Mouse (Mus musculus): ENCODE measurements around the gene Gfpt1. TPM values are rescaled to one million over a fixed set of nuclear protein-coding genes. Genes with fewer than 3 reads are reported as not detected.

Gfpt1 gene
- polyA plus RNA-seq, 1 experiment from 2014 or later: 10.8 TPM

DNA sequence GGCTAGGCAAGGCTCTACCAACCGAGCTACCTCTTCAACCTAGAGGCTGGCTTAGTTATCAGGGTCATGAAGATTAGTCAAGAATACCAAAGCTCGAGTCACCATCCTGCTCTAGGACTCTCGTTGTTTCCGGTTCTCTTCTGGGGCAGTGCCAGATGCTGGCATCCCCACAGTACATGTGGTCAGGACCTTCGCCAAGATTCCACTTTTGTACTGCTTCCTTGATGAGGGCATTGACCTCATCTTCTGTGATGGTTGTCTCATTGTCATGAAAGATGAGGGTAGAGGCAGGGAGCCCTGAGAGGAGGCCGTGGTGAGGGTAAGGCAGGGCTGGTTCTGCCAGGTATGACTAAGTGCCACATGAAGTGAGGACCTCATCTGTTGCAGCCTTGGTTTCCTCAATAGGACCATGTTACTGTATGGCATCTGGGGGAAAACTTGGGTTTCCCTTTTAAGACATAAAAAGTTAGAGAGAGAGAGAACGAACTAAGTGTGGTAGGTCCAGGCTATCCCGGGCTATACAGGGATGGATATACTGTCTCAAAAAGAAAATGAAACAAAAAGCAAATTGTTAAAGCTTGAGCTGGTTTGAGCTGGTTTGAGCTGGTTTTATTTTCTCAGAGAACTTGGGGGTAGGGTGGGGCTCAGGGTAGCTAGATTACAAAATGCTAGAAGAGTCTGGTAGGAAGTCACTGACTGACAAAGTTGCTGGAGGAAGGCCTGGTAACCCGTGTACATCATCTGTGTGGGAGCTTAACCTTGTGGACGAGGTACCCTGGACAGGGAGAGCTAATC, 4.6 kb upstream of the Gfpt1 start:
- no peak overlapping the region for H3K9ac ChIP-seq (replicated peaks; ENCODE audit: low read depth)
- peak; percentile 4 for DNase-seq (ENCODE audit: low spot score)
- no peak for TF ChIP-seq CTCF (IDR thresholded peaks at IDR 0.05)
- TF ChIP-seq EP300 (IDR thresholded peaks at IDR 0.05): no peak
- no peaks in the 10 kb centered on the region for H3K4me1 ChIP-seq (ENCODE audit: insufficient read depth, low read depth, low read length)
- no peak overlapping the region for H3K4me2 ChIP-seq (replicated peaks; ENCODE audit: low read depth, low read length)
- no peak for ATAC-seq
- H3K36me3 ChIP-seq (ENCODE audit: insufficient read depth, low read length): no peaks in the 10 kb centered on the region
- no peak overlapping the region for H3K27ac ChIP-seq (ENCODE audit: low read length)
- no peaks in the 10 kb centered on the region for H3K9me3 ChIP-seq (ENCODE audit: low read length)
- H3K4me3 ChIP-seq (ENCODE audit: low read depth, low read length): no peak overlapping the region
- H3K27me3 ChIP-seq (replicated peaks; ENCODE audit: insufficient read depth, low read length): no peaks in the 10 kb centered on the region
- WGBS: 77% methylated on average over 10 of the region's 10 CpGs

DNA sequence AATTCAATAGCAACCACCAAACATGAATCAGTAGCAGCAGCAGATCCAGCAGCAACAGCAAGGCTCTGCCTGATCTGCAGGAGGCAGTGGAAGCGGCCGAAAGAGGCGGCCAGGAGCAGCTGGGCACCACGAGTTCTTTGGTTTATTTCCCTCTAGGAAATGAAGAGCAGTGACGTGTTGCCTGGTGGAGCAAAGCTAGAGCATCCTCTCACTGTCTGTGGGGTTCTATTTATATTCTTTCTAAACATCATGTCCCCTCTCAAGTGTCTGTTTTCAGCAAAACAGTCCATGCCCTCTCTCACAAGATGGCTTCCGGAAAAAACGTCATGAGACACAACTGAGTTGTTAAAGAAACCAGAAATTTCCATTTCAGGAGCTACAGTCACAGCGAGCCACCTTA, 3.5 kb upstream of the Gfpt1 start:
- ATAC-seq: no peak
- DNase-seq (ENCODE audit: low spot score): peak; percentile 5
- no peak overlapping the region for H3K9ac ChIP-seq (replicated peaks; ENCODE audit: low read depth)
- H3K27ac ChIP-seq (ENCODE audit: low read length): no peak overlapping the region
- no peak overlapping the region for H3K4me2 ChIP-seq (replicated peaks; ENCODE audit: low read depth, low read length)
- no peaks in the 10 kb centered on the region for H3K27me3 ChIP-seq (replicated peaks; ENCODE audit: insufficient read depth, low read length)
- peaks cover 2% of the 10 kb centered on the region; the same call in 1 of the 2 replicates for H3K4me1 ChIP-seq (ENCODE audit: insufficient read depth, low read depth, low read length)
- H3K36me3 ChIP-seq (ENCODE audit: insufficient read depth, low read length): no peaks in the 10 kb centered on the region
- H3K4me3 ChIP-seq (ENCODE audit: low read depth, low read length): no peak overlapping the region
- 77% methylated on average over 8 of the region's 8 CpGs for WGBS
- H3K9me3 ChIP-seq (ENCODE audit: low read length): no peaks in the 10 kb centered on the region
- TF ChIP-seq EP300 (IDR thresholded peaks at IDR 0.05) (no peak), CTCF (IDR thresholded peaks at IDR 0.05) (no peak)

GRCm38 (mm10) chr6:87040971-87041370, 1.7 kb upstream of the Gfpt1 start:
- no peaks in the 10 kb centered on the region for H3K27me3 ChIP-seq (replicated peaks; ENCODE audit: insufficient read depth, low read length)
- H3K4me1 ChIP-seq (ENCODE audit: insufficient read depth, low read depth, low read length): peaks cover 5% of the 10 kb centered on the region; the same call in 1 of the 2 replicates
- no peaks in the 10 kb centered on the region for H3K9me3 ChIP-seq (ENCODE audit: low read length)
- WGBS: 47% methylated on average over 4 of the region's 4 CpGs
- TF ChIP-seq CTCF (IDR thresholded peaks at IDR 0.05) (no peak), EP300 (IDR thresholded peaks at IDR 0.05) (no peak)
- DNase-seq (ENCODE audit: low spot score) (no peak), ATAC-seq (no peak)
- H3K4me2 ChIP-seq (replicated peaks; ENCODE audit: low read depth, low read length): no peak overlapping the region
- no peaks in the 10 kb centered on the region for H3K36me3 ChIP-seq (ENCODE audit: insufficient read depth, low read length)
- no peak overlapping the region for H3K9ac ChIP-seq (replicated peaks; ENCODE audit: low read depth)
- H3K27ac ChIP-seq (ENCODE audit: low read length): no peak overlapping the region
- H3K4me3 ChIP-seq (ENCODE audit: low read depth, low read length): no peak overlapping the region

DNA sequence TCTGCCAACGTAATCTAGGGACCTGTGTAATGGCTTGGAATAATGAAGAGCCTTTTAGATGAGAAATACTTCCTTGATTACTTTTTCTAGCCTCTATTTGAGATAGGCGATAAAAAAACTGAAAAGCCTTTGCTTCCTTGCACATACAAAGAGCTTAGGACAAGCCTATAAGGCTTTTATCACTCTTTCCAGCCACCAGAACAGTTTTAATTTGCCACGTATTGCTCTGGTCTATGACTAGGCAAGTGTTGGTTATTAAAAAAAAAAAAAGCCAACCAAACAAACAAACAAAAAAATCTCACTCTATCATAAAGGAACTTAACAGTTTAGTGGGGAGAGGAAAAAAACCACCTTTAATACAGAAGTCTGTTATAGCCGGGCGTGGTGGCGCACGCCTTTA, 1.2 kb upstream of the Gfpt1 start:
- Histone ChIP-seq H3K27ac (ENCODE audit: low read length) (no peak overlapping the region), H3K9ac (replicated peaks; ENCODE audit: low read depth) (no peak overlapping the region), H3K4me1 (ENCODE audit: insufficient read depth, low read depth, low read length) (peaks cover 5% of the 10 kb centered on the region; the same call in 1 of the 2 replicates), H3K36me3 (ENCODE audit: insufficient read depth, low read length) (no peaks in the 10 kb centered on the region), H3K9me3 (ENCODE audit: low read length) (no peaks in the 10 kb centered on the region), H3K4me2 (replicated peaks; ENCODE audit: low read depth, low read length) (peak overlapping the region; percentile 90; the same call in 1 of the 2 replicates), H3K27me3 (replicated peaks; ENCODE audit: insufficient read depth, low read length) (no peaks in the 10 kb centered on the region), H3K4me3 (ENCODE audit: low read depth, low read length) (no peak overlapping the region)
- WGBS: 77% methylated on average over 7 of the region's 7 CpGs
- no peak for ATAC-seq
- no peak for TF ChIP-seq CTCF (IDR thresholded peaks at IDR 0.05)
- no peak for TF ChIP-seq EP300 (IDR thresholded peaks at IDR 0.05)
- DNase-seq (ENCODE audit: low spot score): no peak

- Histone ChIP-seq H3K4me1 (ENCODE audit: insufficient read depth, low read depth, low read length) (peaks cover 5% of the 10 kb centered on the region; the same call in 1 of the 2 replicates), H3K9ac (replicated peaks; ENCODE audit: low read depth) (peak overlapping the region; percentile 86), H3K9me3 (ENCODE audit: low read length) (no peaks in the 10 kb centered on the region), H3K36me3 (ENCODE audit: insufficient read depth, low read length) (no peaks in the 10 kb centered on the region), H3K27me3 (replicated peaks; ENCODE audit: insufficient read depth, low read length) (no peaks in the 10 kb centered on the region), H3K4me3 (ENCODE audit: low read depth, low read length) (peak overlapping the region; percentile 88), H3K4me2 (replicated peaks; ENCODE audit: low read depth, low read length) (peak overlapping the region; percentile 90), H3K27ac (ENCODE audit: low read length) (peak overlapping the region; percentile 99)
- DNase-seq (ENCODE audit: low spot score): no peak
- no peak for TF ChIP-seq CTCF (IDR thresholded peaks at IDR 0.05)
- TF ChIP-seq EP300 (IDR thresholded peaks at IDR 0.05): no peak; the same call in 1 of the 2 replicates
- no peak for ATAC-seq
- 1% methylated on average over 11 of the region's 11 CpGs for WGBS
Observed at GRCm38 (mm10) chr6:87042004-87042336, 676 bp upstream of the Gfpt1 start.

GRCm38 (mm10) chr6:87043131-87043516, 478 bp downstream of the Gfpt1 start:
- H3K4me2 ChIP-seq (replicated peaks; ENCODE audit: low read depth, low read length): peak overlapping the region; percentile 90
- no peaks in the 10 kb centered on the region for H3K27me3 ChIP-seq (replicated peaks; ENCODE audit: insufficient read depth, low read length)
- H3K9me3 ChIP-seq (ENCODE audit: low read length): no peaks in the 10 kb centered on the region
- H3K27ac ChIP-seq (ENCODE audit: low read length): peak overlapping the region; percentile 99
- DNase-seq (ENCODE audit: low spot score) (peak; percentile 36), ATAC-seq (peak; percentile 7; the same call in 1 of the 2 replicates)
- under 1% methylated on average over 9 of the region's 9 CpGs for WGBS
- H3K9ac ChIP-seq (replicated peaks; ENCODE audit: low read depth): peak overlapping the region; percentile 86
- no peaks in the 10 kb centered on the region for H3K36me3 ChIP-seq (ENCODE audit: insufficient read depth, low read length)
- peaks cover 5% of the 10 kb centered on the region; the same call in 1 of the 2 replicates for H3K4me1 ChIP-seq (ENCODE audit: insufficient read depth, low read depth, low read length)
- TF ChIP-seq EP300 (IDR thresholded peaks at IDR 0.05): no peak
- TF ChIP-seq CTCF (IDR thresholded peaks at IDR 0.05): no peak
- H3K4me3 ChIP-seq (ENCODE audit: low read depth, low read length): peak overlapping the region; percentile 88

Measured in lung, postnatal 0 days (tissue).